8 mouse cellular contexts compared by ENCODE assay signal in the genomic region with DNA sequence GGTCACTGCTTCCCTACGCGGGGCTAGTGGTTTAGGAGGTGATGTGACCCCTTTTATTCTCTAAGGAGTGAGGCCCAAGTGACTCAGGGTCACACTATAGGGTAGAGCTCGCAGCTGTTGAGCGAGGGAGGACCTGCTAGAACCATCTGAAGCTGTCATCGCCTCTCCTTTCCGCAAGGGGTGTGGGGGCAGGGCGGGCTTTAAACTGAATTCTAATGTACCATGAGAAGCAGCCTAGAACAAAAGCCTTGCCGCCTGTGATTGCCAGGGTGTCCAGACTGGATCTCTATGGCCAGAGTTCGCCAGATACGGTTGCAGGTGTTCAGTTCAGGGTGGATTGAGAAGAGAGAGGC. TPM values are rescaled to one million over a fixed set of nuclear protein-coding genes. Genes with fewer than 3 reads are reported as not detected.
DNase-seq lines count a peak whose midpoint lies in the region; ATAC-seq and TF ChIP-seq lines count a peak whose summit lies in the region.

No protein-coding gene starts in this region.

- TF ChIP-seq EP300 in heart, adult 2 months (IDR thresholded peaks at IDR 0.05; ENCODE audit: insufficient read depth, low read depth, low read length) = no peak

- H3K4me1 ChIP-seq in heart, adult 2 months (ENCODE audit: control insufficient read depth, insufficient read depth, low read length) = peaks cover 3% of the 10 kb centered on the region; the same call in 1 of the 2 replicates
- peaks cover 20% of the 10 kb centered on the region for H3K4me1 ChIP-seq in forebrain, embryonic 14.5 days (ENCODE audit: control insufficient read depth, insufficient read depth, low read length)
- H3K4me1 ChIP-seq in intestine, postnatal 0 days (replicated peaks; ENCODE audit: control insufficient read depth, insufficient read depth, low read length) = no peaks in the 10 kb centered on the region

- DNase-seq in heart, adult 2 months = peak in 1 of 2 experiments; percentile 39
- DNase-seq in heart, postnatal 14 days = no peak
- DNase-seq in R1 (ENCODE audit: low read depth, low spot score) = peak; percentile 91
- DNase-seq in forebrain, embryonic 14.5 days (ENCODE audit: low spot score) = peak; percentile 95
- DNase-seq in spleen, adult 12 weeks (ENCODE audit: low spot score) = peak; percentile 24
- no peak for DNase-seq in adrenal gland, postnatal 25 days

- H3K27me3 ChIP-seq in heart, adult 2 months (ENCODE audit: control insufficient read depth, insufficient read depth, low read length) = no peaks in the 10 kb centered on the region
- H3K27me3 ChIP-seq in forebrain, embryonic 14.5 days (replicated peaks; ENCODE audit: control insufficient read depth, insufficient read depth, low read length) = no peaks in the 10 kb centered on the region
- peaks cover 21% of the 10 kb centered on the region for H3K27me3 ChIP-seq in intestine, postnatal 0 days (replicated peaks; ENCODE audit: control insufficient read depth, insufficient read depth, low read length)

- TF ChIP-seq POLR2A in heart, adult 2 months (IDR thresholded peaks at IDR 0.05; ENCODE audit: insufficient read depth, low read depth, low read length) = no peak

- peak; percentile 27 for ATAC-seq in forebrain, embryonic 14.5 days
- ATAC-seq in intestine, postnatal 0 days = peak; percentile 31
- ATAC-seq in megakaryocyte, adult 5-6 weeks (ENCODE audit: poor library complexity, severe bottlenecking) = peak; percentile 28; the same call in 1 of the 2 replicates

- TF ChIP-seq CTCF in heart, adult 2 months (IDR thresholded peaks at IDR 0.05) = peak; percentile 43
- TF ChIP-seq CTCF in intestine, postnatal 0 days (IDR thresholded peaks at IDR 0.05; ENCODE audit: low read depth) = peak; percentile 40

- H3K79me2 ChIP-seq in heart, adult 2 months (replicated peaks; ENCODE audit: control insufficient read depth, insufficient read depth, low read length) = no peaks in the 10 kb centered on the region

- H3K9ac ChIP-seq in heart, adult 2 months (ENCODE audit: low read depth, low read length) = no peak overlapping the region
- peak overlapping the region; percentile 99 for H3K9ac ChIP-seq in forebrain, embryonic 14.5 days (ENCODE audit: low read length)
- H3K9ac ChIP-seq in intestine, postnatal 0 days (ENCODE audit: low read depth, low read length) = no peak overlapping the region

- intact Hi-C loops in heart, adult 2 months (cut with DNase I) = loop anchor here (2.0 kb wide), 1 partner anchor 53 kb away; the partner anchor contains the start of gene Tubb2a
- intact Hi-C loops in heart, postnatal 14 days (cut with DNase I) = loop anchor here (2.0 to 5.0 kb wide), 2 partner anchors 15 to 54 kb away; partner anchors contain the start of gene Tubb2a

- peak overlapping the region; percentile 11; the same call in 1 of the 2 replicates for H3K27ac ChIP-seq in heart, adult 2 months
- peak overlapping the region; percentile 100 for H3K27ac ChIP-seq in forebrain, embryonic 14.5 days (ENCODE audit: low read depth, low read length)
- H3K27ac ChIP-seq in intestine, postnatal 0 days (ENCODE audit: low read depth, low read length) = no peak overlapping the region

- 13% methylated on average over 10 of the region's 10 CpGs for WGBS in heart, adult 2 months
- WGBS in forebrain, embryonic 14.5 days = under 1% methylated on average over 10 of the region's 10 CpGs
- WGBS in intestine, postnatal 0 days = 14% methylated on average over 10 of the region's 10 CpGs

- peak overlapping the region; percentile 41 for H3K4me3 ChIP-seq in heart, adult 2 months
- H3K4me3 ChIP-seq in forebrain, embryonic 14.5 days (ENCODE audit: low read depth, low read length) = peak overlapping the region; percentile 91
- H3K4me3 ChIP-seq in intestine, postnatal 0 days (ENCODE audit: low read depth, low read length) = peak overlapping the region; percentile 19; the same call in 1 of the 2 replicates

- no peaks in the 10 kb centered on the region for H3K36me3 ChIP-seq in heart, adult 2 months (ENCODE audit: control insufficient read depth, insufficient read depth, low read length)
- H3K36me3 ChIP-seq in forebrain, embryonic 14.5 days (ENCODE audit: control insufficient read depth, insufficient read depth, low read length) = peaks cover 13% of the 10 kb centered on the region; the same call in 1 of the 2 replicates
- H3K36me3 ChIP-seq in intestine, postnatal 0 days (ENCODE audit: control insufficient read depth, insufficient read depth) = no peaks in the 10 kb centered on the region

- no peaks in the 10 kb centered on the region for H3K9me3 ChIP-seq in forebrain, embryonic 14.5 days (replicated peaks; ENCODE audit: control insufficient read depth, low read length)
- H3K9me3 ChIP-seq in intestine, postnatal 0 days (ENCODE audit: control insufficient read depth) = no peaks in the 10 kb centered on the region

- peak overlapping the region; percentile 94 for H3K4me2 ChIP-seq in forebrain, embryonic 14.5 days (ENCODE audit: low read length)
- H3K4me2 ChIP-seq in intestine, postnatal 0 days (replicated peaks; ENCODE audit: low read depth) = peak overlapping the region; percentile 92

RNA-seq across cellular contexts. Expression of gene Tubb2b, which starts 1.4 kb away (rescaled TPM):
- total RNA-seq in heart, adult 2 months (2021) = 1 to 10 TPM; 2.6 to 5.3 TPM
- 6.2 and 7.8 TPM in 2 replicates for polyA plus RNA-seq in heart, adult 2 months (2012; rRNA removed)
- total RNA-seq in heart, postnatal 14 days (2021) = 1 to 10 TPM; 5.2 to 8.8 TPM
- 670 and 797 TPM in 2 replicates for polyA plus RNA-seq in forebrain, embryonic 14.5 days (2014; fragmentation: Nextera tagmentation; extraction: Ambion mirVana)
- 14.1 and 15.4 TPM in 2 replicates for polyA plus RNA-seq in intestine, postnatal 0 days (2015; fragmentation: Nextera tagmentation; extraction: Ambion mirVana)
- not detected in 2 replicates for total RNA-seq in megakaryocyte, adult 5-6 weeks (2015)
- 0.15 and 0.53 TPM in 2 replicates for total RNA-seq in megakaryocyte, adult 5-6 weeks (2017)
- 0.71 and 0.76 TPM in 2 replicates for total RNA-seq in adrenal gland, postnatal 25 days (2021)

RNA-seq across cellular contexts. Expression of gene Psmg4, which starts 31.1 kb away (rescaled TPM):
- 10 to 100 TPM; 23.1 to 29.0 TPM for total RNA-seq in heart, adult 2 months (2021)
- 32.2 and 51.2 TPM in 2 replicates for polyA plus RNA-seq in heart, adult 2 months (2012; rRNA removed)
- total RNA-seq in heart, postnatal 14 days (2021) = 10 to 100 TPM; 25.2 to 37.8 TPM
- polyA plus RNA-seq in forebrain, embryonic 14.5 days (2014; fragmentation: Nextera tagmentation; extraction: Ambion mirVana) = 92.0 and 113 TPM in 2 replicates
- polyA plus RNA-seq in intestine, postnatal 0 days (2015; fragmentation: Nextera tagmentation; extraction: Ambion mirVana) = 62.8 and 69.8 TPM in 2 replicates
- total RNA-seq in megakaryocyte, adult 5-6 weeks (2015) = 54.0 and 59.5 TPM in 2 replicates
- total RNA-seq in megakaryocyte, adult 5-6 weeks (2017) = 182 TPM in 2 replicates
- 29.7 and 29.9 TPM in 2 replicates for total RNA-seq in adrenal gland, postnatal 25 days (2021)

RNA-seq across cellular contexts. Expression of gene Tubb2a, which starts 53.9 kb away (rescaled TPM):
- 10 to 100 TPM; 42.9 to 64.1 TPM for total RNA-seq in heart, adult 2 months (2021)
- polyA plus RNA-seq in heart, adult 2 months (2012; rRNA removed) = 95.2 and 122 TPM in 2 replicates
- 10 to 100 TPM; 53.6 to 68.2 TPM for total RNA-seq in heart, postnatal 14 days (2021)
- 1,376 and 1,776 TPM in 2 replicates for polyA plus RNA-seq in forebrain, embryonic 14.5 days (2014; fragmentation: Nextera tagmentation; extraction: Ambion mirVana)
- 218 and 292 TPM in 2 replicates for polyA plus RNA-seq in intestine, postnatal 0 days (2015; fragmentation: Nextera tagmentation; extraction: Ambion mirVana)
- total RNA-seq in megakaryocyte, adult 5-6 weeks (2015) = 11.6 and 12.8 TPM in 2 replicates
- 21.4 and 34.0 TPM in 2 replicates for total RNA-seq in megakaryocyte, adult 5-6 weeks (2017)
- 17.8 and 23.2 TPM in 2 replicates for total RNA-seq in adrenal gland, postnatal 25 days (2021)

Comparison
In these comparisons a context has a peak if more than half of its experiments do, and no peak if none do; other contexts are left out.
1. DNase-seq: peak in R1 (single experiment), forebrain, embryonic 14.5 days (single experiment) and spleen, adult 12 weeks (single experiment); none in heart, postnatal 14 days (0 of 2) and adrenal gland, postnatal 25 days (single experiment).
2. H3K4me3 ChIP-seq: peak in every context shown above with its lines; median percentile 91 in forebrain, embryonic 14.5 days; 41 in heart, adult 2 months; 19 in intestine, postnatal 0 days.
3. Peak in every context shown above with its lines, with median percentiles within 50 percentile points of each other: ATAC-seq.